Mouse (Mus musculus) embryonic facial prominence, embryonic 12.5 days (tissue): ENCODE measurements at regions not wholly inside any gene's neighbourhood (a gene's known extent, or its start where the extent isn't known, plus 50 kb on each side); places are given as distances from the start of the nearest gene placed in this dataset.

Experiments used
- ATAC-seq: fragments of 200-750 bp; cut with Nextera tagmentation; 2 replicates; pipeline ENCODE4 v1.8.0; 2017; ENCODE audit not compliant: insufficient number of reproducible peaks, insufficient read depth, low FRiP score, low TSS enrichment
- H3K27ac ChIP-seq: fragments of 300-500 bp; sonication (generic); 2 replicates; pipeline ENCODE4 v1.5.1; 2016; ENCODE audit warnings: mild to moderate bottlenecking
- H3K27me3 ChIP-seq: fragments of 300-500 bp; sonication (generic); 2 replicates; pipeline ENCODE4 v1.6.1; 2016; ENCODE audit warnings: mild to moderate bottlenecking, moderate library complexity
- H3K36me3 ChIP-seq: fragments of 300-500 bp; sonication (generic); 2 replicates; pipeline ENCODE4 v1.6.1; 2016; ENCODE audit warnings: mild to moderate bottlenecking
- H3K4me1 ChIP-seq: fragments of 300-500 bp; sonication (generic); 2 replicates; pipeline ENCODE4 v1.6.1; 2016
- H3K4me2 ChIP-seq: fragments of 300-500 bp; sonication (generic); replicated peaks from 2 replicates; pipeline ENCODE4 v1.6.1; 2016; ENCODE audit warnings: mild to moderate bottlenecking, moderate library complexity
- H3K4me3 ChIP-seq: fragments of 300-500 bp; sonication (generic); 2 replicates; pipeline ENCODE4 v1.5.1; 2016; ENCODE audit warnings: mild to moderate bottlenecking
- H3K9ac ChIP-seq: fragments of 300-500 bp; sonication (generic); 2 replicates; pipeline ENCODE4 v1.6.1; 2016; ENCODE audit warnings: mild to moderate bottlenecking, moderate library complexity
- H3K9me3 ChIP-seq: fragments of 300-500 bp; sonication (generic); 2 replicates; pipeline ENCODE4 v1.6.1; 2016; ENCODE audit warnings: mild to moderate bottlenecking, moderate library complexity
- WGBS: fragments of 180-500 bp; shearing (Covaris S2); methylation state at CpG from one replicate; pipeline ENCODE4 v1.1.7; 2016; 5-methylcytosine and 5-hydroxymethylcytosine counted together

GRCm38 (mm10) chr16:92917356-92917755 is 91.4 kb upstream of the Runx1 start:
- 63% methylated on average over 2 of the region's 2 CpGs for WGBS
- Histone ChIP-seq H3K27ac (no peak overlapping the region), H3K27me3 (no peaks in the 10 kb centered on the region), H3K4me1 (no peaks in the 10 kb centered on the region), H3K36me3 (no peaks in the 10 kb centered on the region), H3K9me3 (no peaks in the 10 kb centered on the region), H3K4me2 (no peak overlapping the region), H3K9ac (no peak overlapping the region), H3K4me3 (no peak overlapping the region)
- no peak for ATAC-seq

- no peak overlapping the region for H3K4me3 ChIP-seq
- H3K36me3 ChIP-seq, result no peaks in the 10 kb centered on the region
- WGBS, result 51% methylated on average over 6 of the region's 6 CpGs
- H3K4me2 ChIP-seq, result no peak overlapping the region
- ATAC-seq, result no peak
- H3K4me1 ChIP-seq, result no peaks in the 10 kb centered on the region
- H3K9ac ChIP-seq, result no peak overlapping the region
- H3K9me3 ChIP-seq, result no peaks in the 10 kb centered on the region
- no peak overlapping the region for H3K27ac ChIP-seq
- no peaks in the 10 kb centered on the region for H3K27me3 ChIP-seq
Observed at GRCm38 (mm10) chr16:92915651-92916050, 89.7 kb upstream of the Runx1 start.

- Histone ChIP-seq H3K9ac (no peak overlapping the region), H3K4me2 (no peak overlapping the region), H3K4me3 (no peak overlapping the region), H3K4me1 (no peaks in the 10 kb centered on the region), H3K9me3 (no peaks in the 10 kb centered on the region), H3K27ac (no peak overlapping the region), H3K27me3 (no peaks in the 10 kb centered on the region), H3K36me3 (no peaks in the 10 kb centered on the region)
- ATAC-seq, result no peak
- WGBS, result 91% methylated on average over 4 of the region's 4 CpGs
Observed at GRCm38 (mm10) chr16:92906873-92907272, 80.9 kb upstream of the Runx1 start.

- H3K4me3 ChIP-seq, result no peak overlapping the region
- H3K4me1 ChIP-seq, result no peaks in the 10 kb centered on the region
- no peak for ATAC-seq
- no peaks in the 10 kb centered on the region for H3K27me3 ChIP-seq
- no peaks in the 10 kb centered on the region for H3K9me3 ChIP-seq
- H3K4me2 ChIP-seq, result no peak overlapping the region
- WGBS, result 93% methylated on average over 6 of the region's 6 CpGs
- no peaks in the 10 kb centered on the region for H3K36me3 ChIP-seq
- H3K9ac ChIP-seq, result no peak overlapping the region
- no peak overlapping the region for H3K27ac ChIP-seq
Observed at GRCm38 (mm10) chr16:92905626-92906025, 79.7 kb upstream of the Runx1 start.

GRCm38 (mm10) chr16:92903892-92904473 is 78.0 kb upstream of the Runx1 start:
- WGBS, result 69% methylated on average over 9 of the region's 9 CpGs
- H3K9ac ChIP-seq, result no peak overlapping the region
- H3K4me1 ChIP-seq, result peaks cover 6% of the 10 kb centered on the region
- ATAC-seq, result no peak
- no peak overlapping the region for H3K4me3 ChIP-seq
- no peak overlapping the region for H3K27ac ChIP-seq
- no peaks in the 10 kb centered on the region for H3K36me3 ChIP-seq
- H3K9me3 ChIP-seq, result no peaks in the 10 kb centered on the region
- no peak overlapping the region for H3K4me2 ChIP-seq
- H3K27me3 ChIP-seq, result no peaks in the 10 kb centered on the region

GRCm38 (mm10) chr16:92903486-92903885 is 77.5 kb upstream of the Runx1 start:
- Histone ChIP-seq H3K4me1 (peaks cover 11% of the 10 kb centered on the region), H3K27ac (no peak overlapping the region), H3K27me3 (no peaks in the 10 kb centered on the region), H3K4me2 (no peak overlapping the region), H3K4me3 (no peak overlapping the region), H3K9ac (no peak overlapping the region), H3K36me3 (no peaks in the 10 kb centered on the region), H3K9me3 (no peaks in the 10 kb centered on the region)
- no peak for ATAC-seq
- WGBS, result 90% methylated on average over 7 of the region's 7 CpGs

GRCm38 (mm10) chr16:92899704-92900103 is 73.8 kb upstream of the Runx1 start:
- no peaks in the 10 kb centered on the region for H3K27me3 ChIP-seq
- H3K9ac ChIP-seq, result no peak overlapping the region
- H3K9me3 ChIP-seq, result no peaks in the 10 kb centered on the region
- WGBS, result 43% methylated on average over 1 of the region's 1 CpGs
- ATAC-seq, result no peak
- H3K4me2 ChIP-seq, result no peak overlapping the region
- peaks cover 11% of the 10 kb centered on the region for H3K4me1 ChIP-seq
- no peak overlapping the region for H3K27ac ChIP-seq
- no peak overlapping the region for H3K4me3 ChIP-seq
- no peaks in the 10 kb centered on the region for H3K36me3 ChIP-seq

GRCm38 (mm10) chr16:92891741-92892140 is 65.8 kb upstream of the Runx1 start:
- H3K36me3 ChIP-seq, result no peaks in the 10 kb centered on the region

GRCm38 (mm10) chr16:92890713-92891112 is 64.8 kb upstream of the Runx1 start:
- H3K9ac ChIP-seq, result no peak overlapping the region
- H3K4me1 ChIP-seq, result no peaks in the 10 kb centered on the region
- 69% methylated on average over 3 of the region's 3 CpGs for WGBS
- no peaks in the 10 kb centered on the region for H3K9me3 ChIP-seq
- H3K27ac ChIP-seq, result no peak overlapping the region
- H3K4me3 ChIP-seq, result no peak overlapping the region
- no peak for ATAC-seq
- no peaks in the 10 kb centered on the region for H3K27me3 ChIP-seq
- no peaks in the 10 kb centered on the region for H3K36me3 ChIP-seq
- H3K4me2 ChIP-seq, result no peak overlapping the region

More at GRCm38 (mm10) chr16:92891741-92892140, 65.8 kb upstream of the Runx1 start:
- Histone ChIP-seq H3K4me2 (no peak overlapping the region), H3K4me1 (no peaks in the 10 kb centered on the region), H3K4me3 (no peak overlapping the region), H3K27me3 (no peaks in the 10 kb centered on the region), H3K27ac (no peak overlapping the region), H3K9ac (no peak overlapping the region), H3K9me3 (no peaks in the 10 kb centered on the region)
- ATAC-seq, result no peak
- WGBS, result 72% methylated on average over 2 of the region's 2 CpGs

- Histone ChIP-seq H3K4me2 (no peak overlapping the region), H3K27ac (no peak overlapping the region), H3K36me3 (no peaks in the 10 kb centered on the region), H3K9ac (no peak overlapping the region), H3K4me3 (no peak overlapping the region), H3K27me3 (no peaks in the 10 kb centered on the region), H3K4me1 (no peaks in the 10 kb centered on the region; the same call in 1 of the 2 replicates), H3K9me3 (no peaks in the 10 kb centered on the region)
- no peak for ATAC-seq
- WGBS, result 81% methylated on average over 10 of the region's 10 CpGs
Observed at GRCm38 (mm10) chr16:92889537-92889936, 63.6 kb upstream of the Runx1 start.

GRCm38 (mm10) chr16:92886226-92886625 is 60.3 kb upstream of the Runx1 start:
- Histone ChIP-seq H3K36me3 (no peaks in the 10 kb centered on the region), H3K9me3 (no peaks in the 10 kb centered on the region), H3K27me3 (no peaks in the 10 kb centered on the region), H3K9ac (no peak overlapping the region), H3K4me3 (no peak overlapping the region), H3K27ac (no peak overlapping the region), H3K4me1 (peaks cover 11% of the 10 kb centered on the region), H3K4me2 (no peak overlapping the region)
- WGBS, result 93% methylated on average over 3 of the region's 3 CpGs
- no peak for ATAC-seq

GRCm38 (mm10) chr16:92883821-92884272 is 57.9 kb upstream of the Runx1 start:
- Histone ChIP-seq H3K4me2 (no peak overlapping the region; the same call in 1 of the 2 replicates), H3K9me3 (no peaks in the 10 kb centered on the region), H3K4me3 (no peak overlapping the region), H3K36me3 (no peaks in the 10 kb centered on the region), H3K9ac (no peak overlapping the region), H3K4me1 (peaks cover 11% of the 10 kb centered on the region), H3K27ac (peak overlapping the region; percentile 47), H3K27me3 (no peaks in the 10 kb centered on the region)
- 26% methylated on average over 12 of the region's 12 CpGs for WGBS
- peak; percentile 47; the same call in 1 of the 2 replicates for ATAC-seq
